Mouse (Mus musculus): Measurements from ENCODE around the gene Abi1. TPM values are rescaled to one million over a fixed set of nuclear protein-coding genes. Genes with fewer than 3 reads are reported as not detected.

Abi1 gene
- polyA plus RNA-seq, 1 experiment from 2014 or later, result 43.7 TPM

- no peak for DNase-seq (ENCODE audit: low spot score)
- WGBS, result 75% methylated on average over 3 of the region's 3 CpGs
These were observed 62.6 kb downstream of the Abi1 start for GRCm38 (mm10) chr2:22977387-22977973.

GRCm38 (mm10) chr2:22962970-22963369 is 77.1 kb downstream of the Abi1 start:
- H3K9ac ChIP-seq (ENCODE audit: low read length), result no peak overlapping the region
- no peaks in the 10 kb centered on the region for H3K9me3 ChIP-seq (ENCODE audit: control insufficient read depth, low read length)
- no peaks in the 10 kb centered on the region for H3K36me3 ChIP-seq (ENCODE audit: control insufficient read depth, insufficient read depth, low read length)
- no peak overlapping the region for H3K4me3 ChIP-seq (ENCODE audit: low read depth, low read length)
- no peak overlapping the region for H3K4me2 ChIP-seq (ENCODE audit: low read depth, severe bottlenecking)
- no peak for ATAC-seq (ENCODE audit: insufficient number of reproducible peaks, low FRiP score, low TSS enrichment, low read depth)
- no peak overlapping the region for H3K27ac ChIP-seq (replicated peaks; ENCODE audit: low read depth, low read length)
- H3K4me1 ChIP-seq (ENCODE audit: control insufficient read depth, insufficient read depth, low read length), result no peaks in the 10 kb centered on the region
- 92% methylated on average over 3 of the region's 3 CpGs for WGBS
- DNase-seq (ENCODE audit: low spot score), result no peak
- H3K27me3 ChIP-seq (ENCODE audit: control insufficient read depth, insufficient read depth, low read length), result no peaks in the 10 kb centered on the region

More at GRCm38 (mm10) chr2:22977387-22977973, 62.6 kb downstream of the Abi1 start:
- H3K36me3 ChIP-seq (ENCODE audit: control insufficient read depth, insufficient read depth, low read length), result no peaks in the 10 kb centered on the region
- H3K9me3 ChIP-seq (ENCODE audit: control insufficient read depth, low read length), result no peaks in the 10 kb centered on the region
- H3K27me3 ChIP-seq (ENCODE audit: control insufficient read depth, insufficient read depth, low read length), result no peaks in the 10 kb centered on the region
- H3K4me1 ChIP-seq (ENCODE audit: control insufficient read depth, insufficient read depth, low read length), result no peaks in the 10 kb centered on the region
- no peak overlapping the region for H3K9ac ChIP-seq (ENCODE audit: low read length)
- no peak overlapping the region for H3K4me2 ChIP-seq (ENCODE audit: low read depth, severe bottlenecking)
- no peak for ATAC-seq (ENCODE audit: insufficient number of reproducible peaks, low FRiP score, low TSS enrichment, low read depth)
- H3K27ac ChIP-seq (replicated peaks; ENCODE audit: low read depth, low read length), result no peak overlapping the region
- H3K4me3 ChIP-seq (ENCODE audit: low read depth, low read length), result no peak overlapping the region

- Histone ChIP-seq H3K36me3 (ENCODE audit: control insufficient read depth, insufficient read depth, low read length) (no peaks in the 10 kb centered on the region), H3K9me3 (ENCODE audit: control insufficient read depth, low read length) (no peaks in the 10 kb centered on the region), H3K4me2 (ENCODE audit: low read depth, severe bottlenecking) (no peak overlapping the region), H3K27ac (replicated peaks; ENCODE audit: low read depth, low read length) (no peak overlapping the region), H3K27me3 (ENCODE audit: control insufficient read depth, insufficient read depth, low read length) (no peaks in the 10 kb centered on the region), H3K9ac (ENCODE audit: low read length) (no peak overlapping the region), H3K4me1 (ENCODE audit: control insufficient read depth, insufficient read depth, low read length) (no peaks in the 10 kb centered on the region), H3K4me3 (ENCODE audit: low read depth, low read length) (no peak overlapping the region)
- ATAC-seq (ENCODE audit: insufficient number of reproducible peaks, low FRiP score, low TSS enrichment, low read depth) (no peak), DNase-seq (ENCODE audit: low spot score) (no peak)
- 95% methylated on average over 8 of the region's 8 CpGs for WGBS
These were observed 77.8 kb downstream of the Abi1 start for GRCm38 (mm10) chr2:22962242-22962641.

GRCm38 (mm10) chr2:22961681-22962080 is 78.4 kb downstream of the Abi1 start:
- H3K4me2 ChIP-seq (ENCODE audit: low read depth, severe bottlenecking), result no peak overlapping the region
- no peaks in the 10 kb centered on the region for H3K27me3 ChIP-seq (ENCODE audit: control insufficient read depth, insufficient read depth, low read length)
- 92% methylated on average over 2 of the region's 2 CpGs for WGBS
- H3K9ac ChIP-seq (ENCODE audit: low read length), result no peak overlapping the region
- DNase-seq (ENCODE audit: low spot score) (no peak), ATAC-seq (ENCODE audit: insufficient number of reproducible peaks, low FRiP score, low TSS enrichment, low read depth) (no peak)
- no peaks in the 10 kb centered on the region for H3K9me3 ChIP-seq (ENCODE audit: control insufficient read depth, low read length)
- H3K27ac ChIP-seq (replicated peaks; ENCODE audit: low read depth, low read length), result no peak overlapping the region
- H3K4me1 ChIP-seq (ENCODE audit: control insufficient read depth, insufficient read depth, low read length), result no peaks in the 10 kb centered on the region
- no peak overlapping the region for H3K4me3 ChIP-seq (ENCODE audit: low read depth, low read length)
- H3K36me3 ChIP-seq (ENCODE audit: control insufficient read depth, insufficient read depth, low read length), result no peaks in the 10 kb centered on the region

- no peaks in the 10 kb centered on the region for H3K9me3 ChIP-seq (ENCODE audit: control insufficient read depth, low read length)
- H3K4me1 ChIP-seq (ENCODE audit: control insufficient read depth, insufficient read depth, low read length), result no peaks in the 10 kb centered on the region
- DNase-seq (ENCODE audit: low spot score) (no peak), ATAC-seq (ENCODE audit: insufficient number of reproducible peaks, low FRiP score, low TSS enrichment, low read depth) (no peak)
- no peak overlapping the region for H3K4me3 ChIP-seq (ENCODE audit: low read depth, low read length)
- no peak overlapping the region for H3K27ac ChIP-seq (replicated peaks; ENCODE audit: low read depth, low read length)
- no peaks in the 10 kb centered on the region for H3K27me3 ChIP-seq (ENCODE audit: control insufficient read depth, insufficient read depth, low read length)
- 77% methylated on average over 1 of the region's 1 CpGs for WGBS
- no peak overlapping the region for H3K4me2 ChIP-seq (ENCODE audit: low read depth, severe bottlenecking)
- no peak overlapping the region for H3K9ac ChIP-seq (ENCODE audit: low read length)
- H3K36me3 ChIP-seq (ENCODE audit: control insufficient read depth, insufficient read depth, low read length), result no peaks in the 10 kb centered on the region
These were observed 82.6 kb downstream of the Abi1 start for GRCm38 (mm10) chr2:22957415-22957814.

- Histone ChIP-seq H3K4me2 (ENCODE audit: low read depth, severe bottlenecking) (no peak overlapping the region), H3K4me1 (ENCODE audit: control insufficient read depth, insufficient read depth, low read length) (no peaks in the 10 kb centered on the region), H3K27ac (replicated peaks; ENCODE audit: low read depth, low read length) (no peak overlapping the region), H3K36me3 (ENCODE audit: control insufficient read depth, insufficient read depth, low read length) (no peaks in the 10 kb centered on the region), H3K9ac (ENCODE audit: low read length) (no peak overlapping the region), H3K27me3 (ENCODE audit: control insufficient read depth, insufficient read depth, low read length) (no peaks in the 10 kb centered on the region), H3K4me3 (ENCODE audit: low read depth, low read length) (no peak overlapping the region), H3K9me3 (ENCODE audit: control insufficient read depth, low read length) (no peaks in the 10 kb centered on the region)
- 95% methylated on average over 5 of the region's 5 CpGs for WGBS
- no peak for ATAC-seq (ENCODE audit: insufficient number of reproducible peaks, low FRiP score, low TSS enrichment, low read depth)
- DNase-seq (ENCODE audit: low spot score), result no peak
These were observed 84.1 kb downstream of the Abi1 start for GRCm38 (mm10) chr2:22955914-22956313.

GRCm38 (mm10) chr2:22954278-22954677 is 85.8 kb downstream of the Abi1 start:
- no peak for DNase-seq (ENCODE audit: low spot score)
- no peaks in the 10 kb centered on the region for H3K9me3 ChIP-seq (ENCODE audit: control insufficient read depth, low read length)

GRCm38 (mm10) chr2:22949956-22950355 is 90.1 kb downstream of the Abi1 start:
- Histone ChIP-seq H3K9me3 (ENCODE audit: control insufficient read depth, low read length) (no peaks in the 10 kb centered on the region), H3K36me3 (ENCODE audit: control insufficient read depth, insufficient read depth, low read length) (no peaks in the 10 kb centered on the region), H3K27me3 (ENCODE audit: control insufficient read depth, insufficient read depth, low read length) (no peaks in the 10 kb centered on the region), H3K4me3 (ENCODE audit: low read depth, low read length) (no peak overlapping the region), H3K9ac (ENCODE audit: low read length) (no peak overlapping the region), H3K4me1 (ENCODE audit: control insufficient read depth, insufficient read depth, low read length) (no peaks in the 10 kb centered on the region), H3K27ac (replicated peaks; ENCODE audit: low read depth, low read length) (no peak overlapping the region), H3K4me2 (ENCODE audit: low read depth, severe bottlenecking) (no peak overlapping the region)
- DNase-seq (ENCODE audit: low spot score), result no peak
- WGBS, result 57% methylated on average over 4 of the region's 4 CpGs
- ATAC-seq (ENCODE audit: insufficient number of reproducible peaks, low FRiP score, low TSS enrichment, low read depth), result no peak

More at GRCm38 (mm10) chr2:22954278-22954677, 85.8 kb downstream of the Abi1 start:
- ATAC-seq (ENCODE audit: insufficient number of reproducible peaks, low FRiP score, low TSS enrichment, low read depth), result no peak
- Histone ChIP-seq H3K4me1 (ENCODE audit: control insufficient read depth, insufficient read depth, low read length) (no peaks in the 10 kb centered on the region), H3K27ac (replicated peaks; ENCODE audit: low read depth, low read length) (no peak overlapping the region), H3K27me3 (ENCODE audit: control insufficient read depth, insufficient read depth, low read length) (no peaks in the 10 kb centered on the region), H3K4me2 (ENCODE audit: low read depth, severe bottlenecking) (no peak overlapping the region), H3K36me3 (ENCODE audit: control insufficient read depth, insufficient read depth, low read length) (no peaks in the 10 kb centered on the region), H3K9ac (ENCODE audit: low read length) (no peak overlapping the region), H3K4me3 (ENCODE audit: low read depth, low read length) (no peak overlapping the region)
- WGBS, result 90% methylated on average over 4 of the region's 4 CpGs

GRCm38 (mm10) chr2:22933556-22933955 is 106.5 kb downstream of the Abi1 start:
- ATAC-seq (ENCODE audit: insufficient number of reproducible peaks, low FRiP score, low TSS enrichment, low read depth), result no peak
- H3K36me3 ChIP-seq (ENCODE audit: control insufficient read depth, insufficient read depth, low read length), result no peaks in the 10 kb centered on the region

More at GRCm38 (mm10) chr2:22933556-22933955, 106.5 kb downstream of the Abi1 start:
- Histone ChIP-seq H3K27me3 (ENCODE audit: control insufficient read depth, insufficient read depth, low read length) (no peaks in the 10 kb centered on the region), H3K9ac (ENCODE audit: low read length) (no peak overlapping the region), H3K9me3 (ENCODE audit: control insufficient read depth, low read length) (no peaks in the 10 kb centered on the region), H3K4me1 (ENCODE audit: control insufficient read depth, insufficient read depth, low read length) (no peaks in the 10 kb centered on the region), H3K4me2 (ENCODE audit: low read depth, severe bottlenecking) (no peak overlapping the region), H3K4me3 (ENCODE audit: low read depth, low read length) (no peak overlapping the region), H3K27ac (replicated peaks; ENCODE audit: low read depth, low read length) (no peak overlapping the region)
- no peak for DNase-seq (ENCODE audit: low spot score)
- 83% methylated on average over 1 of the region's 1 CpGs for WGBS

All from limb, embryonic 11.5 days (tissue).